Mouse (Mus musculus) MEL (cell line): ENCODE measurements around the gene Sergef. TPM values are rescaled to one million over a fixed set of nuclear protein-coding genes. Genes with fewer than 3 reads are reported as not detected.

Experiments used
- DNase-seq: peaks from one replicate; pipeline ENCODE4 v3.0.0; 2011; ENCODE audit warnings: low read depth, low spot score
- H3K27ac ChIP-seq: 2 replicates; pipeline ENCODE4 v1.5.1; 2012; ENCODE audit warnings: low read depth, mild to moderate bottlenecking, control low read depth, low read length, moderate library complexity; ENCODE audit not compliant: control insufficient read depth
- H3K27me3 ChIP-seq, 2 experiments: fragments of 150-350 bp in 1 of 2; sonication (generic) in 1 of 2; 2 replicates each; pipeline ENCODE4 v1.6.1; 2012; ENCODE audit warnings: low read length in 2 of 2, mild to moderate bottlenecking in 2 of 2, improper control_type of control experiment in 1 of 2, moderate library complexity in 1 of 2; ENCODE audit not compliant: insufficient read depth in 2 of 2, control insufficient read depth in 1 of 2
- H3K36me3 ChIP-seq, 2 experiments: 2 replicates each; pipeline ENCODE4 v1.6.1; 2012 to 2014; ENCODE audit warnings: low read length in 2 of 2, improper control_type of control experiment in 1 of 2, inconsistent platforms in 1 of 2, mild to moderate bottlenecking in 1 of 2; ENCODE audit not compliant: insufficient read depth in 2 of 2, control insufficient read depth in 1 of 2
- H3K4me1 ChIP-seq, 2 experiments: fragments of 150-350 bp in 1 of 2; sonication (generic) in 1 of 2; 2 replicates each; pipeline ENCODE4 v1.6.1; 2012; ENCODE audit warnings: low read length in 2 of 2, improper control_type of control experiment in 1 of 2, mild to moderate bottlenecking in 1 of 2; ENCODE audit not compliant: insufficient read depth in 2 of 2, control insufficient read depth in 1 of 2
- H3K4me3 ChIP-seq, 2 experiments: fragments of 150-350 bp in 1 of 2; sonication (generic) in 1 of 2; 2 replicates each; pipeline ENCODE4 v1.5.1; 2012; ENCODE audit warnings: low read depth in 2 of 2, low read length in 2 of 2, mild to moderate bottlenecking in 2 of 2, moderate library complexity in 2 of 2, control low read depth in 1 of 2, improper control_type of control experiment in 1 of 2; ENCODE audit not compliant: control insufficient read depth in 1 of 2, insufficient read depth in 1 of 2
- H3K79me2 ChIP-seq: 2 replicates; pipeline ENCODE4 v1.6.1; 2012; ENCODE audit warnings: mild to moderate bottlenecking, low read length, moderate library complexity; ENCODE audit not compliant: control insufficient read depth, poor library complexity, insufficient read depth
- H3K9ac ChIP-seq: 2 replicates; pipeline ENCODE4 v1.6.1; 2012; ENCODE audit warnings: low read depth, mild to moderate bottlenecking, control low read depth, low read length, moderate library complexity; ENCODE audit not compliant: control insufficient read depth, poor library complexity, severe bottlenecking
- H3K9me3 ChIP-seq: fragments of 150-350 bp; sonication (generic); replicated peaks from 2 replicates; pipeline ENCODE4 v1.6.1; 2012; ENCODE audit warnings: mild to moderate bottlenecking, low read length, improper control_type of control experiment, moderate library complexity; ENCODE audit not compliant: insufficient read depth
- CHD1 ChIP-seq: IDR thresholded peaks from 2 replicates; pipeline ENCODE4 v1.6.1; 2012; ENCODE audit warnings: low read depth, mild to moderate bottlenecking, inconsistent platforms, low read length, improper control_type of control experiment
- CHD2 ChIP-seq: IDR thresholded peaks from 2 replicates; pipeline ENCODE4 v1.6.1; 2011; ENCODE audit warnings: low read length, improper control_type of control experiment
- CTCF ChIP-seq, 3 experiments: IDR thresholded peaks in 2 of 3; conservative IDR thresholded peaks in 1 of 3; 2 replicates each; pipeline ENCODE4 v1.5.1; 2011 to 2012; ENCODE audit warnings: low read length in 3 of 3, low read depth in 2 of 3, mild to moderate bottlenecking in 2 of 3, improper control_type of control experiment in 1 of 3, inconsistent platforms in 1 of 3, mixed read lengths in 1 of 3, moderate library complexity in 1 of 3; ENCODE audit not compliant: control insufficient read depth in 1 of 3, insufficient read depth in 1 of 3, poor library complexity in 1 of 3, severe bottlenecking in 1 of 3
- E2F4 ChIP-seq: IDR thresholded peaks from 2 replicates; pipeline ENCODE4 v1.6.1; 2011; ENCODE audit warnings: low read depth, low read length, improper control_type of control experiment, borderline replicate concordance
- ELF1 ChIP-seq: IDR thresholded peaks from 2 replicates; pipeline ENCODE4 v1.6.1; 2014; ENCODE audit warnings: low read depth, mild to moderate bottlenecking, inconsistent platforms, low read length, improper control_type of control experiment, moderate library complexity
- EP300 ChIP-seq, 2 experiments: IDR thresholded peaks; 2 replicates each; pipeline ENCODE4 v1.6.1; 2011; ENCODE audit warnings: improper control_type of control experiment in 2 of 2, low read length in 2 of 2, low read depth in 1 of 2, mild to moderate bottlenecking in 1 of 2
- ETS1 ChIP-seq: IDR thresholded peaks from 2 replicates; pipeline ENCODE4 v1.6.1; 2012; ENCODE audit warnings: low read depth, mild to moderate bottlenecking, inconsistent platforms, low read length, improper control_type of control experiment, moderate library complexity
- GABPA ChIP-seq: IDR thresholded peaks from 2 replicates; pipeline ENCODE4 v1.6.1; 2012; ENCODE audit warnings: low read depth, mild to moderate bottlenecking, inconsistent platforms, low read length, improper control_type of control experiment, moderate library complexity
- GATA1 ChIP-seq: IDR thresholded peaks from 2 replicates; pipeline ENCODE4 v1.6.1; 2011; ENCODE audit warnings: low read depth, low read length, improper control_type of control experiment
- JUND ChIP-seq: IDR thresholded peaks from 2 replicates; pipeline ENCODE4 v1.6.1; 2011; ENCODE audit warnings: low read depth, mild to moderate bottlenecking, improper control_type of control experiment, low read length
- MAX ChIP-seq: IDR thresholded peaks from 2 replicates; pipeline ENCODE4 v1.6.1; 2011; ENCODE audit warnings: low read length, improper control_type of control experiment
- MAZ ChIP-seq: IDR thresholded peaks from 2 replicates; pipeline ENCODE4 v1.6.1; 2012; ENCODE audit warnings: low read depth, mild to moderate bottlenecking, inconsistent platforms, low read length, improper control_type of control experiment
- MEF2A ChIP-seq: IDR thresholded peaks from 2 replicates; pipeline ENCODE4 v1.6.1; 2014; ENCODE audit warnings: low read depth, mild to moderate bottlenecking, inconsistent platforms, low read length, improper control_type of control experiment; ENCODE audit not compliant: poor library complexity, insufficient replicate concordance, severe bottlenecking; ENCODE audit errors: extremely low read depth
- MXI1 ChIP-seq: IDR thresholded peaks from 2 replicates; pipeline ENCODE4 v1.6.1; 2011; ENCODE audit warnings: mild to moderate bottlenecking, low read depth, low read length, improper control_type of control experiment
- MYB ChIP-seq: IDR thresholded peaks from 2 replicates; pipeline ENCODE4 v1.6.1; 2011; ENCODE audit warnings: mild to moderate bottlenecking, low read depth, low read length, improper control_type of control experiment
- MYC ChIP-seq: IDR thresholded peaks from 2 replicates; pipeline ENCODE4 v1.6.1; 2011; ENCODE audit warnings: low read depth, mild to moderate bottlenecking, low read length, improper control_type of control experiment, moderate library complexity
- NRF1 ChIP-seq: IDR thresholded peaks from 2 replicates; pipeline ENCODE4 v1.6.1; 2014; ENCODE audit warnings: low read depth, mild to moderate bottlenecking, inconsistent platforms, low read length, improper control_type of control experiment, moderate library complexity; ENCODE audit not compliant: poor library complexity, insufficient read depth, severe bottlenecking
- POLR2A ChIP-seq, 2 experiments: IDR thresholded peaks; 2 replicates each; pipeline ENCODE4 v1.6.1; 2011 to 2012; ENCODE audit warnings: low read length in 2 of 2, mild to moderate bottlenecking in 2 of 2, control low read depth in 1 of 2, improper control_type of control experiment in 1 of 2, low read depth in 1 of 2, moderate library complexity in 1 of 2; ENCODE audit not compliant: control insufficient read depth in 1 of 2, insufficient read depth in 1 of 2, poor library complexity in 1 of 2
- POLR2AphosphoS2 ChIP-seq: IDR thresholded peaks from 2 replicates; pipeline ENCODE4 v1.6.1; 2011; ENCODE audit warnings: low read length, improper control_type of control experiment
- POLR2AphosphoS5 ChIP-seq: IDR thresholded peaks from 2 replicates; pipeline ENCODE4 v1.6.1; 2012; ENCODE audit warnings: low read depth, borderline replicate concordance, mild to moderate bottlenecking, inconsistent platforms, low read length, moderate library complexity, mixed read lengths
- RAD21 ChIP-seq: IDR thresholded peaks from 2 replicates; pipeline ENCODE4 v1.6.1; 2011; ENCODE audit warnings: mild to moderate bottlenecking, low read depth, low read length, improper control_type of control experiment
- RCOR1 ChIP-seq: IDR thresholded peaks from 2 replicates; pipeline ENCODE4 v1.6.1; 2012; ENCODE audit warnings: low read depth, mild to moderate bottlenecking, inconsistent platforms, low read length, improper control_type of control experiment
- SMC3 ChIP-seq: IDR thresholded peaks from 2 replicates; pipeline ENCODE4 v1.6.1; 2011; ENCODE audit warnings: low read depth, low read length, improper control_type of control experiment
- TAL1 ChIP-seq: IDR thresholded peaks from 2 replicates; pipeline ENCODE4 v1.6.1; 2012; ENCODE audit warnings: mild to moderate bottlenecking, inconsistent platforms, low read length, moderate library complexity, mixed read lengths
- TBP ChIP-seq: IDR thresholded peaks from 2 replicates; pipeline ENCODE4 v1.8.0; 2011; ENCODE audit warnings: low read depth, low read length, improper control_type of control experiment
- TCF12 ChIP-seq: IDR thresholded peaks from 2 replicates; pipeline ENCODE4 v1.6.1; 2014; ENCODE audit warnings: low read depth, mild to moderate bottlenecking, inconsistent platforms, low read length, improper control_type of control experiment, moderate library complexity
- USF1 ChIP-seq: IDR thresholded peaks from 2 replicates; pipeline ENCODE4 v1.6.1; 2014; ENCODE audit warnings: low read depth, mild to moderate bottlenecking, inconsistent platforms, low read length, improper control_type of control experiment, moderate library complexity
- USF2 ChIP-seq, 2 experiments: IDR thresholded peaks; 2 replicates each; pipeline ENCODE4 v1.6.1; 2011 to 2012; ENCODE audit warnings: improper control_type of control experiment in 2 of 2, low read length in 2 of 2, borderline replicate concordance in 1 of 2, inconsistent platforms in 1 of 2, low read depth in 1 of 2, mild to moderate bottlenecking in 1 of 2; ENCODE audit not compliant: insufficient read depth in 1 of 2
- ZC3H11A ChIP-seq: IDR thresholded peaks from 2 replicates; pipeline ENCODE4 v1.6.1; 2012; ENCODE audit warnings: low read depth, mild to moderate bottlenecking, inconsistent platforms, low read length, improper control_type of control experiment
- ZKSCAN1 ChIP-seq: IDR thresholded peaks from 2 replicates; pipeline ENCODE4 v1.6.1; 2012; ENCODE audit warnings: low read depth, mild to moderate bottlenecking, inconsistent platforms, low read length, improper control_type of control experiment, moderate library complexity
- polyA plus RNA-seq, 2 experiments: library from polyadenylated mRNA; stranded (reverse) in 1 of 2; unstranded in 1 of 2; fragments of >175 nt in 1 of 2; fragments of >200 nt in 1 of 2; gene quantifications; 2 replicates each; pipeline versions ENCODE4 v1.2.1 to v1.2.4; 2012; ENCODE audit warnings: low replicate concordance in 2 of 2, low read depth in 1 of 2; ENCODE audit not compliant: insufficient read length in 2 of 2, insufficient read depth in 1 of 2, missing spikeins in 1 of 2
- total RNA-seq: library from RNA; depleted of rRNA; stranded (reverse); fragments of 300-350 nt; gene quantifications from 2 replicates; pipeline ENCODE4 v1.2.3, GENCODE M21; 2012

The Sergef gene
- total and polyA plus RNA-seq, 3 experiments: 7.6 to 11.7 TPM; not detected in 1

DNA sequence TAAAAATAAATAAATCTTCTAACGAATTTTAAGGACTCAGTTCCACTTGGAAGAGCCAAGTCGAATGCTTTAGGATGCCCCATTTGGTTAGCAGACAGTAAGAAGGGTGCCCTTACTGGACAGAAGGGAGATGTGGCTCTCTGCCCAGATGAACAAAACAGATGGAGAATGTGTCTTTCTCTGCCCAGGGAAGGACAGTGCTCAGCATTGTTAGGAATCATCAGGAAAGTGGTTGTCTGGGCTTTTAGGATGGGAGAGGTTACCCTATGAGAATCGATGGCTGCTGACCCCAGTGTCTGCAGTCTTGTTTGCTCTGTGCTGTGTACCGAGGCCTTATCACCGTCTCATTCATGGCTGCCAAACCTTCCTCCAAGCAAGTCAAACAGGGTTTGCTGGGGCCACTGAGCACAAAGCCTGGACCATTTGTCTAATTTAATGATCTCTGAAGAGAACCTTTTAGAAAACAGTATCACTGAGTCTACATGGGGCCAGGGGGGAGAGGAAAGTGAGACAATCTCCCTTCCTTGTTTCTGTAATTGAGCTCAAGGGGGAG, 37.3 kb upstream of the Sergef start:
- H3K27me3 ChIP-seq: no peaks in the 10 kb centered on the region
- no peak for TF ChIP-seq MXI1
- no peak for TF ChIP-seq MYC
- TF ChIP-seq TCF12: no peak
- TF ChIP-seq CHD2: no peak
- no peak for TF ChIP-seq POLR2AphosphoS2
- TF ChIP-seq JUND: no peak
- no peak for TF ChIP-seq TBP
- TF ChIP-seq MEF2A: no peak
- no peak for TF ChIP-seq RCOR1
- no peak for TF ChIP-seq CTCF (IDR thresholded peaks at IDR 0.05 in 2 of 3, conservative IDR thresholded peaks at IDR 0.05 in 1 of 3; ENCODE audit: control insufficient read depth in 1 of 3, insufficient read depth in 1 of 3, low read depth in 2 of 3, low read length in 3 of 3, poor library complexity in 1 of 3, severe bottlenecking in 1 of 3)
- TF ChIP-seq RAD21: no peak
- TF ChIP-seq USF2 (IDR thresholded peaks at IDR 0.05; ENCODE audit: borderline replicate concordance in 1 of 2, insufficient read depth in 1 of 2, low read depth in 1 of 2, low read length in 2 of 2): no peak
- no peak for TF ChIP-seq POLR2A (IDR thresholded peaks at IDR 0.05; ENCODE audit: control insufficient read depth in 1 of 2, insufficient read depth in 1 of 2, low read depth in 1 of 2, low read length in 2 of 2, poor library complexity in 1 of 2)
- TF ChIP-seq ZKSCAN1: no peak
- TF ChIP-seq NRF1: no peak
- no peak for TF ChIP-seq GABPA
- TF ChIP-seq EP300 (IDR thresholded peaks at IDR 0.05; ENCODE audit: low read depth in 1 of 2, low read length in 2 of 2): no peak
- no peak for TF ChIP-seq MAZ
- TF ChIP-seq, all 39 proteins: peak for 0
- no peaks in the 10 kb centered on the region for H3K79me2 ChIP-seq
- no peaks in the 10 kb centered on the region for H3K9me3 ChIP-seq
- peaks cover 13 to 21% of the 10 kb centered on the region in 2 experiments for H3K4me1 ChIP-seq
- H3K36me3 ChIP-seq: peaks cover 0 to 12% of the 10 kb centered on the region in 2 experiments; a peak in 2 of 4 replicates
- H3K9ac ChIP-seq: no peak overlapping the region
- no peak overlapping the region for H3K4me3 ChIP-seq
- no peak for DNase-seq
- H3K27ac ChIP-seq: no peak overlapping the region; the same call in 1 of the 2 replicates

DNA sequence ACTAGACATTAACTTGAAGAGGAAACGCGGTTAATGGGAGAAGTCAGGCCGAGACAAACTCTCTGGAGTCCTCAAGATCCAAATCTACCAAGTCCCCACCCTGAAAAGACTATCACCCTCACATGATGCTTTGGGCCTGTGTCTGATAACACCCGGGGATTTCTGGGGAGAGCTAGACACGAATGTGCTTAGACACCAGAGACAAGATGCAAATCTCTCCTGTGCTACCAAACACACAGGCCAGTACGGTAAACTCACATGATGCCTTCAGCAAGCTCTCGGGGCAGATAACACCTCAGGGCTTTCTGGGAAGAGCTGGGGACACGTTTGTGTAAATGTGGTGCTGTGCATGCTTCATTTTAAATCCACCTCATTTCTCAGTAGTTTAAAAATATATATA, 36.3 kb upstream of the Sergef start:
- Histone ChIP-seq H3K4me1 (peaks cover 13 to 29% of the 10 kb centered on the region in 2 experiments), H3K79me2 (no peaks in the 10 kb centered on the region), H3K27ac (peak overlapping the region; percentile 69), H3K4me3 (peak overlapping the region in 1 of 2 experiments; percentile 37; a peak in 2 of 4 replicates), H3K9me3 (no peaks in the 10 kb centered on the region), H3K36me3 (peaks cover 0 to 14% of the 10 kb centered on the region in 2 experiments; a peak in 2 of 4 replicates), H3K27me3 (no peaks in the 10 kb centered on the region), H3K9ac (peak overlapping the region; percentile 1; the same call in 1 of the 2 replicates)
- DNase-seq: peak; percentile 63
- no peak for TF ChIP-seq ZC3H11A
- TF ChIP-seq POLR2AphosphoS5: no peak
- TF ChIP-seq EP300 (IDR thresholded peaks at IDR 0.05; ENCODE audit: low read depth in 1 of 2, low read length in 2 of 2): peak; percentile 60 to 63; a peak in 2 of 4 replicates
- TF ChIP-seq CTCF (IDR thresholded peaks at IDR 0.05 in 2 of 3, conservative IDR thresholded peaks at IDR 0.05 in 1 of 3; ENCODE audit: control insufficient read depth in 1 of 3, insufficient read depth in 1 of 3, low read depth in 2 of 3, low read length in 3 of 3, poor library complexity in 1 of 3, severe bottlenecking in 1 of 3): no peak
- TF ChIP-seq RAD21: no peak
- TF ChIP-seq SMC3: no peak
- no peak for TF ChIP-seq CHD1
- TF ChIP-seq TAL1: no peak
- TF ChIP-seq ETS1: peak; percentile 66; the same call in 1 of the 2 replicates
- no peak for TF ChIP-seq MYB
- peak; percentile 50 for TF ChIP-seq GATA1
- no peak for TF ChIP-seq JUND
- TF ChIP-seq MAX: no peak
- TF ChIP-seq TBP: no peak
- no peak for TF ChIP-seq ELF1
- no peak for TF ChIP-seq MEF2A
- TF ChIP-seq E2F4: no peak
- TF ChIP-seq USF1: peak; percentile 69
